Mouse (Mus musculus): ENCODE measurements around the gene Lhb.

Gene Lhb

GRCm38 (mm10) chr7:45413864-45414739, 6.5 kb upstream of the Lhb start:
- DNase-seq = peak; percentile 52 to 74

GRCm38 (mm10) chr7:45414740-45415224, 5.8 kb upstream of the Lhb start:
- DNase-seq = no peak

- no peak for DNase-seq
Observed at GRCm38 (mm10) chr7:45415636-45416035, 5.0 kb upstream of the Lhb start.

- DNase-seq = peak in 1 of 2 experiments; percentile 53
Observed at GRCm38 (mm10) chr7:45417962-45418492, 2.6 kb upstream of the Lhb start.

- no peak for DNase-seq
Observed at GRCm38 (mm10) chr7:45419859-45420614, 583 bp upstream of the Lhb start.

GRCm38 (mm10) chr7:45421194-45421593, 574 bp downstream of the Lhb start:
- DNase-seq = no peak

- no peak for DNase-seq
Observed at GRCm38 (mm10) chr7:45426556-45426955, 5.9 kb downstream of the Lhb start.

GRCm38 (mm10) chr7:45433835-45434202, 13.2 kb downstream of the Lhb start:
- DNase-seq = no peak

DNA sequence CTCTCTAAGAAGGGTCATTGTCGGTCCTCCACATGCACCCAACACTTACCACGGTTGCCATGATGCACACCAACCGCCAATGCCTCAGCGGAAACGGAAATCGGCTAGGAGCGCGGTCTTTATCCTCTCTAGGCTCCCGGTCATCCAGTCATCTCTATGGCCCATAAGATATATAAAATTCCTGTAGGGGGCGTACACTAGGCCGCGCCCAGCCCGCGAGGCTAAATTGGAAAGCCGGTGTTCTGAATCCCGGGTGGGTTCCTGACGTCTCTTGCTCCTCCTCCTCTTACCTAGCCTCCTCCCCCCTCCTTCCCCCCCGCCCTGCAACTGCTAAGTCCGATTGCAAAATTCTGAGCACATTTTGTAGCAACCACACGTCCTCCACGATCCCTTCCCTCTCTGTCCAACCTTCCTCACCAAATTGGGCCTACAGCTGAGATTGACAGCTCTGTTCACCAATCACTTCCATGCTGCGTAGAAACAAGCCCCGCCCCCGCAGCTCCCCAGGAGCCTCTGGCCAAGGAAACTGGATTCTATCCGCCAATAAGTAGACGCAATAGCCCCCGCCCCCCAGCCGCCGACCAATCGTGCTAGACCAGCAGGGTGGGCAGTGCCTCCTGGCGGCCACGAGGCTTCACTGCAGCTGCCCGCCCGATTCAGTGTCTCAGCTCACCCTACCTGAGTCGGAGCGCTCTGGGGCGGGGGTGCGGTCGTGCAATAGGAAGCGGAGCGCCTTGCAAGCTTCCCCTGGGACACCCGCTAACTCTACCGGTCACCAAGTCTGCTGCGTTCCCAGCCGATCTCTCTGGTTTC, 13.8 kb downstream of the Lhb start, which contains the start of gene Gys1:
Gys1 (plus strand) TSS at position 642 of the 813 bp plus-strand sequence.
- DNase-seq = peak; percentile 100

GRCm38 (mm10) chr7:45435038-45435437, 14.4 kb downstream of the Lhb start:
- peak in 1 of 2 experiments; percentile 61 for DNase-seq

DNA sequence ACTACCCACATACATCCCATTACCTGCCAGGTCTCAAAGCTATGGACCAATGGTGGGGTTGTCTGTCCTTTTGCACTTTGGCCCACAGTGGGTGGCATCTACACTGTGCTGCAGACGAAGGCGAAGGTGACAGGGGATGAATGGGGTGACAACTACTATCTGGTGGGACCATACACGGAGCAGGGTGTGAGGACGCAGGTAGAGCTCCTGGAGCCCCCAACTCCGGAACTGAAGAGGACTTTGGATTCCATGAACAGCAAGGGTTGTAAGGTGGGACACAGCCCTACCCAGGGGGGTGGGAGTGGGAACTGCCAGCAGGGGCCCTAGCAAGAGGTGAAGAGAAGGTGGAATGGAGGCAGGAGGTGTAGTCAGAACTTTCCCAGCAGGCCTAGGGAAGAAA, 15.8 kb downstream of the Lhb start:
- no peak for DNase-seq

DNA sequence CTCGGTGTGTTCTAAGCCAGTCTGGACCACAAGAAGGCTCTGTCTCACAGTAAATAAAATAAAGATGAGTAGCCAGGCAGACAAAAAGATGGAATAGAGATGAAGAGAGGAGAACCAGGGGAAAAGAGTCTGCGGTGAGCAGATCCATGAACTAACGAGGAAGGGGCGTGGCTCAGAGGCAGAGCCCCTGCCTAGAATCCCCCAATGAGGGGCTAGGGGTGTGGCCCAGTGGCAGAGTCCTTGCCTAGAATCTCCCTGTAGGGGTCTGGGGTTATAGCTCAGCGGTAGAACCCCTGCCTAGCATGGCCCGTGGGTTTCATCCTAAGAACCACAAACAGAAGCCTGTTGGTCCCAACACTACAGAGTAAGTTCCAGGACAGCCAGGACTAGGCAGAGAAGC, 16.4 kb downstream of the Lhb start:
- DNase-seq = no peak

- DNase-seq = peak; percentile 44 to 71
Observed at GRCm38 (mm10) chr7:45437521-45438276, 17.1 kb downstream of the Lhb start, which contains the start of gene Ruvbl2. Gene Ruvbl2 (minus strand): TSS chr7:45438096.

DNA sequence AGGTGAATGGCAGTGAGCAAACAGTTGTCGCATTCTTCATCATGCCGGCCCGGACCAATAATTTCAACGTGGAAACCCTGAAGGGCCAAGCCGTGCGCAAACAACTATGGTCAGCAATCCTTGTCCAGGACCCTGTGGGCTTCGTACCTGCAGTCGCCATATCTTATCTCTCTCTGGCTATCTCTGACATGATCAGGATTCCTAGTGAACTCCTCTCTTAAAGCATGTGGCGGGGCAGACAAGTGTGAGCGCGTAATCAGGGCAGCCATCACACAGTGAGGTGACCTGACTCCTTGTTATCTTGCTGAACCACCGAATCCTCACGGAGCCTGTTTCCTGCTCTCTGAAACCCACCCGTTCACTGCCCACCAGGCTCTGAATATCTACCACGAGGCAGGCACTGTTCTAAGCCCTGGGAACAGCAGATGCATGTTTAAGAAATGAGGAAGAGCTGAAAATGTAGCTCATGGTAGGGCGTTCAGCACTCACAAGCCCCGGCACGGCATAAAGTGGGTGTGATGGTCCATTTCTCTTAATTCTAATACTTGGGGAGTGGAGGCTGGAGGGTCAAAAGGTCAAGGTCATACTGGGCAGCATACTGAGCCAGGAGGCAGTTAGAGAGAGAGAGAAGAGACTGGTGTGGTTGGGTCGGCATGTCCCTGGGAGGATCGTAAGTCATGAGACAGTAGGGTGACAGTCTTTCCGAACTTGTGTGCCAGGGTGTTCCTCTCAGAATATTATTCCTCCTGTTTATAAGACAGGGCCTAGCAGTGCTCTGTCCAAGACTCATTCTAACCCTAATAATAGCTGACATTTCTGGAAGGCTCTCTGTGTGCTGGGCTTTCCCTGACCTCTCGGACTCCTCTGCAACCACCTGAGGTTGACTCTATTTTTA, 23.2 kb downstream of the Lhb start:
- DNase-seq = no peak

DNA sequence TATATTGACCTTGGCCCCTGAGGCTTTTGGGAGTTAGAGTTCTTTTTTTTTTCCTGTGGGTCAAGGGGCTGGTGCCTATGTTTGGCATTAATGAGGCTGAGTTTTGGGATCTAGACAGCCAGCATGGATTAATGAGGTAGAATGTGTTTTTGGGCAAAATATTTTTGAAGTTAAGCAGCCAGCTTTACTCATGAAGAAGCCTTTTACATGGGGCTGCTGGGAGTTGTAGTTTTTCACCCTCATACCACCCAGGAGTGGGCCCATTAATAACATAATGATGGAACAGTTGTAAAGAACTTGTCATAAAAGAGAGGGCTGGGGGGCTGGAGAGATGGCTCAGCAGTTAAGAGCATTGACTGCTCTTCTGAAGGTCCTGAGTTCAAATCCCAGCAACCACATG, 26.0 kb downstream of the Lhb start:
- no peak for DNase-seq

- DNase-seq = peak in 1 of 2 experiments; percentile 36
Observed at GRCm38 (mm10) chr7:45447325-45447990, 26.8 kb downstream of the Lhb start.

GRCm38 (mm10) chr7:45449974-45450373, 29.4 kb downstream of the Lhb start:
- no peak for DNase-seq

DNA sequence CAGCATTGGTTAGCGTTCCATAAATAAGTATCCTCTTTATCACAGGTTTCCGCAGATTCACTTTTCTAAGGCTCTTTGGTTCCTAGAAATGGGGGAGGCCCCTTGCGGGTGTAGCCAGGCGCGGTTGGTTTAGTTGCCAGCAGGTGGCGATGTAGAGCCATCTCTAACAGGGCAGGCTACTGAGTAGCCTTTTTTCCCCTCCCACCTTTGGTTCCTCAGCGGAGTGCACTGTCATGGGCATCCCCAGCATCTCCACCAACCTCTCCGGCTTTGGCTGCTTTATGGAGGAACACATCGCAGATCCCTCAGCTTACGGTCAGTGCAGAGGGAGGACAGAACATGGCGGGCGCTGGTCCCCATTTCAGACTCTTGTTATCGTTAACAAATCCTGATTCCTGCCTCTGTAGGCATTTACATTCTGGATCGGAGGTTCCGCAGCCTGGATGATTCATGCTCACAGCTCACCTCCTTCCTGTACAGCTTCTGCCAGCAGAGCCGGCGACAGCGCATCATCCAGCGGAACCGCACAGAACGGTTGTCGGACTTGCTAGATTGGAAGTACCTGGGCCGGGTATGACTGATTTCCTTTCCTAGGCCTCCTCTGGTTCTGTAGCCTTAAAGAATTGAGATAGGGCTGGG, 30.8 kb downstream of the Lhb start:
- peak; percentile 75 to 83 for DNase-seq

DNA sequence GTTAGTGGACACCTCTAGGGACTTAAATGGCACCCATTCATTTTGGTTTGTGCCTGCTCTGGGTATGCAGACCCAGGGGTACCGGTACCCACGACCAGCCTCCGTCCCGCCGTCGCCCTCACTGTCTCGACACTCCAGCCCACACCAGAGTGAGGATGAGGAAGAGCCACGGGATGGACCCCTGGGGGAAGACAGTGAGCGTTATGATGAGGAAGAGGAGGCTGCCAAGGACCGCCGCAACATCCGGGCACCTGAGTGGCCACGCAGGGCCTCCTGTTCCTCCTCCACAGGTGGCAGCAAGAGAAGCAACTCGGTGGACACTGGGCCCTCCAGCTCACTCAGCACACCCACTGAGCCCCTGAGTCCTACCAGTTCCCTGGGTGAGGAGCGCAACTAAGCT, 34.4 kb downstream of the Lhb start:
- DNase-seq = no peak

Measured in lung, adult 18-20 months (tissue).